Mouse (Mus musculus) spleen, adult 2 months (tissue): ENCODE measurements around the gene Nfib. TPM values are rescaled to one million over a fixed set of nuclear protein-coding genes. Genes with fewer than 3 reads are reported as not detected.

Experiments
- DNase-seq, 2 experiments: peaks; one replicate each; pipeline versions ENCODE4 v3.0.0 to v3.0.0-alpha.2; 2012 to 2021; ENCODE audit warnings: low spot score in 2 of 2, low read depth in 1 of 2
- H3K27ac ChIP-seq: fragments of 200-500 bp; 2 replicates; pipeline ENCODE4 v1.5.1; 2012; ENCODE audit warnings: low read length, inconsistent platforms; ENCODE audit not compliant: insufficient read depth
- H3K27me3 ChIP-seq: fragments of 200-500 bp; 2 replicates; pipeline ENCODE4 v1.6.1; 2012; ENCODE audit warnings: mild to moderate bottlenecking, moderate library complexity, low read length, inconsistent platforms; ENCODE audit not compliant: control insufficient read depth, insufficient read depth
- H3K36me3 ChIP-seq: fragments of 200-500 bp; 2 replicates; pipeline ENCODE4 v1.6.1; 2012; ENCODE audit warnings: mild to moderate bottlenecking, low read length, inconsistent platforms; ENCODE audit not compliant: control insufficient read depth, insufficient read depth
- H3K4me1 ChIP-seq: fragments of 200-500 bp; 2 replicates; pipeline ENCODE4 v1.6.1; 2011; ENCODE audit warnings: inconsistent platforms; ENCODE audit not compliant: control insufficient read depth, insufficient read depth, insufficient read length
- H3K4me3 ChIP-seq: fragments of 200-500 bp; 2 replicates; pipeline ENCODE4 v1.5.1; 2011; ENCODE audit warnings: mild to moderate bottlenecking, inconsistent platforms; ENCODE audit not compliant: insufficient read depth, insufficient read length; ENCODE audit errors: extremely low read depth
- CTCF ChIP-seq: fragments of 200-500 bp; IDR thresholded peaks from 2 replicates; pipeline ENCODE4 v1.5.1; 2011; ENCODE audit warnings: mild to moderate bottlenecking, inconsistent platforms; ENCODE audit not compliant: insufficient read depth, insufficient read length, insufficient replicate concordance; ENCODE audit errors: extremely low read depth
- POLR2A ChIP-seq: fragments of 200-500 bp; IDR thresholded peaks from 2 replicates; pipeline ENCODE4 v1.6.1; 2011; ENCODE audit warnings: low read depth, low read length, inconsistent platforms
- WGBS: fragments of 180-500 bp; shearing (Covaris S2); methylation state at CpG from one replicate; pipeline ENCODE4 v1.1.7; 2018; 5-methylcytosine and 5-hydroxymethylcytosine counted together
- polyA plus RNA-seq: library from polyadenylated mRNA; depleted of rRNA; stranded (reverse); fragments of >200 nt; gene quantifications from 2 replicates; pipeline ENCODE4 v1.2.3, GENCODE M21; 2012

The Nfib gene
- polyA plus RNA-seq, 1 experiment: 2.3 TPM

GRCm38 (mm10) chr4:82553658-82554057 is 151.9 kb downstream of the Nfib start:
- no peaks in the 10 kb centered on the region for H3K36me3 ChIP-seq
- 76% methylated on average over 3 of the region's 3 CpGs for WGBS

GRCm38 (mm10) chr4:82552238-82552637 is 153.3 kb downstream of the Nfib start:
- DNase-seq: no peak
- no peaks in the 10 kb centered on the region for H3K27me3 ChIP-seq
- TF ChIP-seq POLR2A (no peak), CTCF (no peak)
- 76% methylated on average over 7 of the region's 7 CpGs for WGBS
- H3K4me1 ChIP-seq: no peaks in the 10 kb centered on the region
- no peak overlapping the region for H3K27ac ChIP-seq
- H3K36me3 ChIP-seq: no peaks in the 10 kb centered on the region
- no peak overlapping the region for H3K4me3 ChIP-seq

More at GRCm38 (mm10) chr4:82553658-82554057, 151.9 kb downstream of the Nfib start:
- Histone ChIP-seq H3K27me3 (no peaks in the 10 kb centered on the region), H3K27ac (no peak overlapping the region), H3K4me3 (no peak overlapping the region), H3K4me1 (no peaks in the 10 kb centered on the region)
- no peak for TF ChIP-seq POLR2A
- TF ChIP-seq CTCF: no peak
- DNase-seq: no peak

- no peaks in the 10 kb centered on the region for H3K4me1 ChIP-seq
- no peaks in the 10 kb centered on the region for H3K36me3 ChIP-seq
- DNase-seq: no peak
- no peak overlapping the region for H3K4me3 ChIP-seq
- H3K27me3 ChIP-seq: no peaks in the 10 kb centered on the region
- TF ChIP-seq CTCF: no peak
- no peak for TF ChIP-seq POLR2A
- H3K27ac ChIP-seq: no peak overlapping the region
- WGBS: 84% methylated on average over 10 of the region's 10 CpGs
These were observed 155.7 kb downstream of the Nfib start for GRCm38 (mm10) chr4:82549762-82550380.

- no peak for DNase-seq
- H3K4me3 ChIP-seq: no peak overlapping the region
- no peaks in the 10 kb centered on the region for H3K4me1 ChIP-seq
- H3K36me3 ChIP-seq: no peaks in the 10 kb centered on the region
- WGBS: 79% methylated on average over 1 of the region's 1 CpGs
- no peak overlapping the region for H3K27ac ChIP-seq
- no peak for TF ChIP-seq POLR2A
- TF ChIP-seq CTCF: no peak
- H3K27me3 ChIP-seq: no peaks in the 10 kb centered on the region
These were observed 157.3 kb downstream of the Nfib start for GRCm38 (mm10) chr4:82548247-82548646.

- no peaks in the 10 kb centered on the region for H3K36me3 ChIP-seq
- no peak overlapping the region for H3K4me3 ChIP-seq
- H3K27ac ChIP-seq: no peak overlapping the region
- 79% methylated on average over 3 of the region's 3 CpGs for WGBS
- TF ChIP-seq CTCF (no peak), POLR2A (no peak)
- no peaks in the 10 kb centered on the region for H3K4me1 ChIP-seq
- H3K27me3 ChIP-seq: no peaks in the 10 kb centered on the region
- no peak for DNase-seq
These were observed 161.6 kb downstream of the Nfib start for GRCm38 (mm10) chr4:82543936-82544335.

GRCm38 (mm10) chr4:82543398-82543740 is 162.2 kb downstream of the Nfib start:
- 87% methylated on average over 4 of the region's 4 CpGs for WGBS
- no peak overlapping the region for H3K27ac ChIP-seq
- no peak for DNase-seq
- H3K4me1 ChIP-seq: no peaks in the 10 kb centered on the region
- no peak overlapping the region for H3K4me3 ChIP-seq
- H3K27me3 ChIP-seq: no peaks in the 10 kb centered on the region
- no peaks in the 10 kb centered on the region for H3K36me3 ChIP-seq
- no peak for TF ChIP-seq POLR2A
- no peak for TF ChIP-seq CTCF

GRCm38 (mm10) chr4:82542656-82543397 is 162.7 kb downstream of the Nfib start:
- 82% methylated on average over 10 of the region's 10 CpGs for WGBS
- Histone ChIP-seq H3K36me3 (no peaks in the 10 kb centered on the region), H3K4me3 (no peak overlapping the region), H3K27me3 (no peaks in the 10 kb centered on the region), H3K27ac (no peak overlapping the region), H3K4me1 (no peaks in the 10 kb centered on the region)
- no peak for TF ChIP-seq POLR2A
- no peak for TF ChIP-seq CTCF
- DNase-seq: no peak
